Mouse (Mus musculus): ENCODE data around the gene C2cd5. TPM values are rescaled to one million over a fixed set of nuclear protein-coding genes. Genes with fewer than 3 reads are reported as not detected.

C2cd5 gene
- polyA plus RNA-seq, 1 experiment from 2014 or later, result 40.7 TPM

DNA sequence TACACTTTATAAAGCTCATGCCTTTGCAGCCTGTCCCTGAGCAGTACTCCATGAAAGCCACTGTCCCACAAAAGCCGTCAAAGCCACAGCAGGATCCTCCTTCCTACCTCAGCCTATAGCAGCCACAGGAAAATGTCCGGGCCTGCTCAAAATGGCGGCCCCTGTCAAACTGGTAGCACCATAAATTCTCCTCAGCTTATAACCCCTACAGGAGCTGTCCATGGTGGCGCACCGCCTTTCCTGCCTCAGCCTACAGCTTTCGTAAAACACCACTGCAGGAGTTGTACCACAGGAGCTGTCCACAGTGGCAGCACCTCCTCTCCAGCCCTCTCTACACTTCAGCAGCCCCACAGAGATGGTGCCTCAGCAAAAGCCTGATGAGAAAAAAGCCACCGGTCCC, 29.5 kb upstream of the C2cd5 start:
- no peaks in the 10 kb centered on the region for H3K36me3 ChIP-seq (replicated peaks; ENCODE audit: control insufficient read depth, insufficient read depth)
- no peak overlapping the region for H3K9ac ChIP-seq
- H3K9me3 ChIP-seq (ENCODE audit: control insufficient read depth, low read length), result 0 out of 2 replicates have a peak, but pooled peaks cover 4% of the 10 kb centered on the region
- WGBS, result 84% methylated on average over 7 of the region's 7 CpGs
- no peak overlapping the region for H3K27ac ChIP-seq
- ATAC-seq (ENCODE audit: low FRiP score), result no peak
- no peak for DNase-seq (ENCODE audit: low spot score)
- H3K4me2 ChIP-seq (replicated peaks), result no peak overlapping the region
- H3K27me3 ChIP-seq (ENCODE audit: control insufficient read depth, insufficient read depth, low read length), result no peaks in the 10 kb centered on the region
- no peak overlapping the region for H3K4me3 ChIP-seq (replicated peaks; ENCODE audit: low read length)
- H3K4me1 ChIP-seq (replicated peaks; ENCODE audit: control insufficient read depth, insufficient read depth, low read length), result no peaks in the 10 kb centered on the region

- DNase-seq (ENCODE audit: low spot score) (no peak), ATAC-seq (ENCODE audit: low FRiP score) (no peak)
- H3K4me3 ChIP-seq (replicated peaks; ENCODE audit: low read length), result no peak overlapping the region
- H3K4me2 ChIP-seq (replicated peaks), result no peak overlapping the region
- no peaks in the 10 kb centered on the region for H3K27me3 ChIP-seq (ENCODE audit: control insufficient read depth, insufficient read depth, low read length)
- H3K4me1 ChIP-seq (replicated peaks; ENCODE audit: control insufficient read depth, insufficient read depth, low read length), result no peaks in the 10 kb centered on the region
- H3K27ac ChIP-seq, result no peak overlapping the region
- 0 out of 2 replicates have a peak, but pooled peaks cover 4% of the 10 kb centered on the region for H3K9me3 ChIP-seq (ENCODE audit: control insufficient read depth, low read length)
- H3K36me3 ChIP-seq (replicated peaks; ENCODE audit: control insufficient read depth, insufficient read depth), result no peaks in the 10 kb centered on the region
- H3K9ac ChIP-seq, result no peak overlapping the region
Measured at GRCm38 (mm10) chr6:143125721-143126120, 25.8 kb upstream of the C2cd5 start.

- H3K36me3 ChIP-seq (replicated peaks; ENCODE audit: control insufficient read depth, insufficient read depth), result no peaks in the 10 kb centered on the region
- DNase-seq (ENCODE audit: low spot score) (no peak), ATAC-seq (ENCODE audit: low FRiP score) (no peak)
- H3K9ac ChIP-seq, result no peak overlapping the region
- no peaks in the 10 kb centered on the region for H3K27me3 ChIP-seq (ENCODE audit: control insufficient read depth, insufficient read depth, low read length)
- H3K27ac ChIP-seq, result no peak overlapping the region
- no peak overlapping the region for H3K4me3 ChIP-seq (replicated peaks; ENCODE audit: low read length)
- H3K4me1 ChIP-seq (replicated peaks; ENCODE audit: control insufficient read depth, insufficient read depth, low read length), result no peaks in the 10 kb centered on the region
- H3K4me2 ChIP-seq (replicated peaks), result no peak overlapping the region
- no peaks in the 10 kb centered on the region for H3K9me3 ChIP-seq (ENCODE audit: control insufficient read depth, low read length)
- WGBS, result 97% methylated on average over 6 of the region's 6 CpGs
Measured at GRCm38 (mm10) chr6:143119325-143119724, 19.4 kb upstream of the C2cd5 start.

GRCm38 (mm10) chr6:143116779-143117178, 16.8 kb upstream of the C2cd5 start:
- Histone ChIP-seq H3K9ac (no peak overlapping the region), H3K4me1 (replicated peaks; ENCODE audit: control insufficient read depth, insufficient read depth, low read length) (no peaks in the 10 kb centered on the region), H3K27ac (no peak overlapping the region), H3K27me3 (ENCODE audit: control insufficient read depth, insufficient read depth, low read length) (no peaks in the 10 kb centered on the region), H3K4me3 (replicated peaks; ENCODE audit: low read length) (no peak overlapping the region), H3K4me2 (replicated peaks) (no peak overlapping the region), H3K36me3 (replicated peaks; ENCODE audit: control insufficient read depth, insufficient read depth) (no peaks in the 10 kb centered on the region), H3K9me3 (ENCODE audit: control insufficient read depth, low read length) (no peaks in the 10 kb centered on the region)
- WGBS, result 53% methylated on average over 6 of the region's 6 CpGs
- DNase-seq (ENCODE audit: low spot score) (no peak), ATAC-seq (ENCODE audit: low FRiP score) (no peak)

- DNase-seq (ENCODE audit: low spot score) (no peak), ATAC-seq (ENCODE audit: low FRiP score) (no peak)
- Histone ChIP-seq H3K27me3 (ENCODE audit: control insufficient read depth, insufficient read depth, low read length) (no peaks in the 10 kb centered on the region), H3K9ac (no peak overlapping the region), H3K36me3 (replicated peaks; ENCODE audit: control insufficient read depth, insufficient read depth) (no peaks in the 10 kb centered on the region), H3K4me2 (replicated peaks) (no peak overlapping the region), H3K4me1 (replicated peaks; ENCODE audit: control insufficient read depth, insufficient read depth, low read length) (no peaks in the 10 kb centered on the region), H3K9me3 (ENCODE audit: control insufficient read depth, low read length) (no peaks in the 10 kb centered on the region), H3K4me3 (replicated peaks; ENCODE audit: low read length) (no peak overlapping the region), H3K27ac (no peak overlapping the region)
- WGBS, result 88% methylated on average over 5 of the region's 5 CpGs
Measured at GRCm38 (mm10) chr6:143115505-143115904, 15.6 kb upstream of the C2cd5 start.

- no peaks in the 10 kb centered on the region for H3K4me1 ChIP-seq (replicated peaks; ENCODE audit: control insufficient read depth, insufficient read depth, low read length)
- no peak for DNase-seq (ENCODE audit: low spot score)
- no peak overlapping the region for H3K9ac ChIP-seq
- H3K4me2 ChIP-seq (replicated peaks), result no peak overlapping the region
- H3K27ac ChIP-seq, result no peak overlapping the region
- H3K9me3 ChIP-seq (ENCODE audit: control insufficient read depth, low read length), result no peaks in the 10 kb centered on the region
- no peak for ATAC-seq (ENCODE audit: low FRiP score)
- no peaks in the 10 kb centered on the region for H3K27me3 ChIP-seq (ENCODE audit: control insufficient read depth, insufficient read depth, low read length)
- no peaks in the 10 kb centered on the region for H3K36me3 ChIP-seq (replicated peaks; ENCODE audit: control insufficient read depth, insufficient read depth)
- no peak overlapping the region for H3K4me3 ChIP-seq (replicated peaks; ENCODE audit: low read length)
- 69% methylated on average over 9 of the region's 9 CpGs for WGBS
Measured at GRCm38 (mm10) chr6:143115011-143115445, 15.1 kb upstream of the C2cd5 start.

DNA sequence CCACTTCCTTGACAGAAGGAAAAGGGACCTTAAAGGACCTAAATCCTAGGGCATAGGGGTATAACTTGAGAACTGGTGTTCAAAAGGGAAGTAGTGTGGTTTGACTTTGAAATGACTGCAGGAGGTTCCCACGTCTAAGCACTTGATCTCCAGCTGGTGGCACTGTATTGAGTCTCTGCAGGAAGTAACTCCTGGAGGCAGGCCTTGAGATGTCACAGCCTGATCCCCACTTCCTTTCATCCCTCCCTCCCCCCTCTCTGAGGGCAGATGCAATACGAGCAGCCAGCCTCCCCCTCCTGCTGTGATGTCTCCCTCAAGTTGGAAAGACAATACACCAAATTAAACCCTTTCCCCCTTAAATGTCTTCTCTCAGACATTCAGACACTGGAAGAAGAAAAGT, 14.6 kb upstream of the C2cd5 start:
- H3K4me2 ChIP-seq (replicated peaks), result no peak overlapping the region
- no peaks in the 10 kb centered on the region for H3K4me1 ChIP-seq (replicated peaks; ENCODE audit: control insufficient read depth, insufficient read depth, low read length)
- no peak overlapping the region for H3K4me3 ChIP-seq (replicated peaks; ENCODE audit: low read length)
- no peak overlapping the region for H3K27ac ChIP-seq
- H3K27me3 ChIP-seq (ENCODE audit: control insufficient read depth, insufficient read depth, low read length), result no peaks in the 10 kb centered on the region
- DNase-seq (ENCODE audit: low spot score) (no peak), ATAC-seq (ENCODE audit: low FRiP score) (no peak)
- whole genome bisulfite sequencing, result 6% methylated on average over 2 of the region's 2 CpGs
- no peaks in the 10 kb centered on the region for H3K36me3 ChIP-seq (replicated peaks; ENCODE audit: control insufficient read depth, insufficient read depth)
- no peaks in the 10 kb centered on the region for H3K9me3 ChIP-seq (ENCODE audit: control insufficient read depth, low read length)
- H3K9ac ChIP-seq, result no peak overlapping the region

DNA sequence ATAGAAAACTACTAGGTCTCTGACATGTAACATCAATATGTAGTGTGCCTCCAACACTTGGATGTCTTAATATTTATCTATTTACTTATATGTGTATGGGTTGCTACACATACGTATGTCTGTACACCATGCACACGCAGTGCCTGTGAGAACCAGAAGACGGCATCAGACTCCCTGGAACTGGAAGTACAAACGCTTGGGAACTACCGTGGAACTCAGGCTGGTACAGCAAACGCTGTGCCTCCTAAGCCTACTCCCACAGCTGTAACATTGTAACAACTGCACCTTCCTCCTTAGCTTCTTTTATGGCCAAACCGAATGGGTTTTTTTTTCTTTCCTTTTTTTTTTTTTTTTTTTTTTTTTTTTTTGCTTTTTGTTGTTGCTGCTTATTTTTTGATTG, 10.4 kb upstream of the C2cd5 start:
- no peaks in the 10 kb centered on the region for H3K27me3 ChIP-seq (ENCODE audit: control insufficient read depth, insufficient read depth, low read length)
- H3K9me3 ChIP-seq (ENCODE audit: control insufficient read depth, low read length), result no peaks in the 10 kb centered on the region
- ATAC-seq (ENCODE audit: low FRiP score), result no peak
- no peaks in the 10 kb centered on the region for H3K36me3 ChIP-seq (replicated peaks; ENCODE audit: control insufficient read depth, insufficient read depth)
- no peak overlapping the region for H3K9ac ChIP-seq
- WGBS, result 90% methylated on average over 7 of the region's 7 CpGs
- H3K27ac ChIP-seq, result no peak overlapping the region
- no peak overlapping the region for H3K4me2 ChIP-seq (replicated peaks)
- no peak overlapping the region for H3K4me3 ChIP-seq (replicated peaks; ENCODE audit: low read length)
- no peaks in the 10 kb centered on the region for H3K4me1 ChIP-seq (replicated peaks; ENCODE audit: control insufficient read depth, insufficient read depth, low read length)
- DNase-seq (ENCODE audit: low spot score), result no peak

GRCm38 (mm10) chr6:143109622-143110218, 9.8 kb upstream of the C2cd5 start:
- no peak for ATAC-seq (ENCODE audit: low FRiP score)
- WGBS, result 78% methylated on average over 16 of the region's 16 CpGs
- no peaks in the 10 kb centered on the region for H3K27me3 ChIP-seq (ENCODE audit: control insufficient read depth, insufficient read depth, low read length)

GRCm38 (mm10) chr6:143108031-143108430, 8.1 kb upstream of the C2cd5 start:
- Histone ChIP-seq H3K4me3 (replicated peaks; ENCODE audit: low read length) (no peak overlapping the region), H3K9me3 (ENCODE audit: control insufficient read depth, low read length) (no peaks in the 10 kb centered on the region), H3K27ac (no peak overlapping the region), H3K4me2 (replicated peaks) (no peak overlapping the region), H3K27me3 (ENCODE audit: control insufficient read depth, insufficient read depth, low read length) (no peaks in the 10 kb centered on the region), H3K36me3 (replicated peaks; ENCODE audit: control insufficient read depth, insufficient read depth) (no peaks in the 10 kb centered on the region), H3K9ac (no peak overlapping the region), H3K4me1 (replicated peaks; ENCODE audit: control insufficient read depth, insufficient read depth, low read length) (no peaks in the 10 kb centered on the region)
- 77% methylated on average over 13 of the region's 13 CpGs for WGBS
- no peak for DNase-seq (ENCODE audit: low spot score)
- no peak for ATAC-seq (ENCODE audit: low FRiP score)

More at GRCm38 (mm10) chr6:143109622-143110218, 9.8 kb upstream of the C2cd5 start:
- Histone ChIP-seq H3K4me3 (replicated peaks; ENCODE audit: low read length) (no peak overlapping the region), H3K4me2 (replicated peaks) (no peak overlapping the region), H3K27ac (no peak overlapping the region), H3K4me1 (replicated peaks; ENCODE audit: control insufficient read depth, insufficient read depth, low read length) (no peaks in the 10 kb centered on the region), H3K36me3 (replicated peaks; ENCODE audit: control insufficient read depth, insufficient read depth) (no peaks in the 10 kb centered on the region), H3K9me3 (ENCODE audit: control insufficient read depth, low read length) (no peaks in the 10 kb centered on the region), H3K9ac (no peak overlapping the region)
- no peak for DNase-seq (ENCODE audit: low spot score)

Data from hindbrain, embryonic 14.5 days (tissue).